Mouse (Mus musculus) brown adipose tissue, adult 24 weeks (tissue): Measurements from ENCODE around the gene Shoc2. TPM values are rescaled to one million over a fixed set of nuclear protein-coding genes. Genes with fewer than 3 reads are reported as not detected.

Source experiments
- H3K27ac ChIP-seq: fragments of 200-500 bp; replicated peaks from 2 replicates; pipeline ENCODE4 v1.5.1; 2012; ENCODE audit warnings: low read depth, mild to moderate bottlenecking, low read length
- H3K4me1 ChIP-seq: fragments of 200-500 bp; 2 replicates; pipeline ENCODE4 v1.6.1; 2012; ENCODE audit warnings: low read length, mixed read lengths; ENCODE audit not compliant: control insufficient read depth, insufficient read depth, insufficient read length
- H3K4me3 ChIP-seq: fragments of 200-500 bp; 2 replicates; pipeline ENCODE4 v1.5.1; 2012; ENCODE audit warnings: low read depth, mild to moderate bottlenecking, low read length, moderate library complexity; ENCODE audit not compliant: insufficient read depth
- polyA plus RNA-seq: library from polyadenylated mRNA; stranded (reverse); fragments of >200 nt; gene quantifications from 2 replicates; pipeline ENCODE4 v1.2.4, GENCODE M21; 2012; ENCODE audit not compliant: missing spikeins, insufficient read depth, insufficient read length

Gene Shoc2
- polyA plus RNA-seq, 1 experiment: 35.9 TPM

DNA sequence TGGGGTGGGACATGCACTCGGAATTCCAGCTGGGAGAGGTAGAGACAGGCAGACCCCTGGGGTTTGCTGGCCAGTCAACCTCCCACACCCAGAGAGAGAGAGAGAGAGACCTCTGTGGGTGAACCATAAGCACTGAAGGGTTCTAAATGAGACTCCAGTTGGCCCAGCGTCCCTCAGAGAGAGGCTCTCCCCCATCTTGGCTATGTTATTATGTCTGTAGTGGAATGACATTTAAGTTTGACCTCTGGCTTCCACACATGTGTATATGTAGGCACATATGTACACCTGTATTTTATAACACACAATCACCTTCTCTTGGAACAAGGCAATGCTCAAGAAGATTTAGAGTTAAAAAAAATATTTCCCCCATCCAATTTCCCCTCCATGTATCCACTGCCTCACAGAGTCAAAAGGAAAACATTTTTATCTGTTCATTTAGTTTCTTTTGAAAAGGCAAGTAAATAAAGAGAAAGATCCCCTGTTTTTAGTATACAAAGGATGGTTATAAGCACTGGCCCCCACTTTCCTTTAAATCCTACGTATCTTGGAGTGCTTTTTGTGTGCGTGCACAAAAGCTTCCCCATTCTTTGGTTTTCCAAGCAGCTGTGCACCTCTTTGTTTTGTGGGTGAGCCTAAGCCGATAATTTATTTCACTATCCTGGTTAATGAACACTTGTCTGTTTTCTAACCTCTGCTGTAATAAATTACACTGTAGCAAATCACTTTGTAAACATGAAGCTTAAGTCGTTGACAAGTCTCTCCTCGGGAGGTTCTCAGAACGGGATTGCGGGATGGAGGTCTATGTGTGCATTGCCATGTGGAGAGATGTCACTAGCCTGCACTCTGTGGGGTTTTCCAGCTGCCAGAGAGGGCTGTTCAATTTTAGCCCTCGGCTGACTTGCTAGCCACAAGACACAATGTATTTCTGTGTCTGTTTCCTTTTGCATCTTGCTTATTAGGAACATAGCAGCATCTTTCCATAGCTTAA, 132.6 kb downstream of the Shoc2 start:
- Histone ChIP-seq H3K4me3 (no peak overlapping the region), H3K4me1 (no peaks in the 10 kb centered on the region), H3K27ac (no peak overlapping the region)

DNA sequence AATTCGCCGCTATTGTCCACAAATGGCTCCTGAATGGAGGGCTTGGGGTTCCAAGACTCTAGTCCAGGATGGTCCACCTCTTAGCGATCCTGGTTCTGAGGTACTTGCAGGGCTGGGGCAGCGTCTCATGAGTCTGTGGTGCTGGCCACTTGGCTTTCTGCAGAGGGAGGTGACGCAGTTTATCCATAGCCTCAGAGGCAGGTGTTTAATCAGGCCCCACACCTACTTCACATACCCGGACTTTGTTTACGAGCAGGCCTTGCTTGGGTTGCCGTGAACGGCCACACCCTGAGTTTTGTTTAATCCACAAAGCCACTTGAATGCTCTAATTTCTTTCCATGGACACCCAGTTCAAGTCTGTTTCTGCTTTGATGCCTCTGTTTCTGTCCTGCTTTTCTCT, 137.2 kb downstream of the Shoc2 start:
- Histone ChIP-seq H3K27ac (no peak overlapping the region), H3K4me1 (no peaks in the 10 kb centered on the region), H3K4me3 (no peak overlapping the region)

DNA sequence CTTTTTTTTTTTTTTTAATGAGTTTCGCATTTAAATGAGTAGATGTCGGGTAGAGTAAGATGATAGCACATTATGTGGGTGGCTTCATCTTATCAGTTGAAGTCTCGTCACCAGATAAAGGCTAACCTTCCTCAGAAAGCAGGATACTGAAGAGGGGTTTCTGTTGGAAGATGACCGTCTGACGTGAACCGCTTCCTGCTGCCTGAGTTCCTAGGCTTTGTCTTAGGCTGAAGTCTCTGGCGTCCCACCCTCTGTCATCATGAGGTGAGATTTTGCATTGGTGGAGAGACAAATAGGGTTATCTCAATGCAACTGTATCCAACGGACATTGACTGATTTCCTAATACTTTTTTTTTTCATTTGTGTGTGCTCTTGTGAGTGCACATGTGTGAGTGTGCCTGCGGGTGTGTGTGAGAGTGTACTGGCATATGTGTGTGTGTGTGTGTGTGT, 137.6 kb downstream of the Shoc2 start:
- no peak overlapping the region for H3K27ac ChIP-seq
- no peaks in the 10 kb centered on the region for H3K4me1 ChIP-seq
- no peak overlapping the region for H3K4me3 ChIP-seq

Other genes starting within 250 kb of the Shoc2 start
- 32.7 and 33.8 TPM in 2 replicates for gene Pdcd4, start 52.1 kb upstream of the Shoc2 start, polyA plus RNA-seq
- 61.0 and 70.1 TPM in 2 replicates for gene Bbip1, start 321 bp downstream of the Shoc2 start, polyA plus RNA-seq
- not detected in 2 replicates for gene Adra2a, start 99.8 kb downstream of the Shoc2 start, polyA plus RNA-seq